Mouse (Mus musculus): ENCODE data around the gene 4930442H23Rik.

- no peak for TF ChIP-seq CTCF (IDR thresholded peaks at IDR 0.05; ENCODE audit: borderline replicate concordance, extremely low read depth, insufficient read depth, insufficient read length)
- peak; percentile 69; the same call in 1 of the 2 replicates for TF ChIP-seq POLR2A (IDR thresholded peaks at IDR 0.05; ENCODE audit: borderline replicate concordance, extremely low read depth, insufficient read depth, insufficient read length, poor library complexity, severe bottlenecking)
Measured at GRCm38 (mm10) chr10:81137252-81138130, 46.2 kb downstream of the 4930442H23Rik start.

Measured in brain, embryonic 14.5 days (tissue).